Mouse (Mus musculus) C2C12 (cell line): Measurements from ENCODE around the gene Abcf3.

Experiments used
- CEBPB ChIP-seq: IDR thresholded peaks from one replicate; pipeline ENCODE4 v1.6.1; 2011; ENCODE audit warnings: low read depth, mild to moderate bottlenecking, control low read depth, moderate library complexity
- CTCF ChIP-seq: IDR thresholded peaks from one replicate; pipeline ENCODE4 v1.5.1; 2011; ENCODE audit not compliant: control insufficient read depth, insufficient read depth, insufficient read length
- FOSL1 ChIP-seq: IDR thresholded peaks from one replicate; pipeline ENCODE4 v1.8.0; 2011; ENCODE audit warnings: mild to moderate bottlenecking, low read length; ENCODE audit not compliant: poor library complexity, insufficient read depth, severe bottlenecking
- MAX ChIP-seq: IDR thresholded peaks from one replicate; pipeline ENCODE4 v1.6.1; 2011; ENCODE audit warnings: mild to moderate bottlenecking, control low read depth
- MYOD1 ChIP-seq: IDR thresholded peaks from one replicate; pipeline ENCODE4 v1.6.1; 2011; ENCODE audit warnings: low read depth; ENCODE audit not compliant: control insufficient read depth, insufficient read length
- MYOG ChIP-seq: IDR thresholded peaks from one replicate; pipeline ENCODE4 v1.6.1; 2011; ENCODE audit not compliant: control insufficient read depth, insufficient read length; ENCODE audit errors: extremely low read depth
- USF1 ChIP-seq: IDR thresholded peaks from one replicate; pipeline ENCODE4 v1.6.1; 2011; ENCODE audit warnings: low read depth, mild to moderate bottlenecking, control low read depth, moderate library complexity

- TF ChIP-seq CTCF (no peak), USF1 (no peak), MYOD1 (no peak), MYOG (no peak), FOSL1 (no peak), MAX (no peak), CEBPB (no peak)
Observed at GRCm38 (mm10) chr16:20511277-20511847, 37.0 kb upstream of the Abcf3 start.
